Mouse (Mus musculus): ENCODE results near the gene Rabgap1l. TPM values are rescaled to one million over a fixed set of nuclear protein-coding genes. Genes with fewer than 3 reads are reported as not detected.

Rabgap1l gene
- total RNA-seq, 2 experiments from 2014 or later, result 143 to 149 TPM

- no peak for ATAC-seq (replicated peaks; ENCODE audit: poor library complexity)
Observed at GRCm38 (mm10) chr1:160259884-160260283, 533.1 kb downstream of the Rabgap1l start.

GRCm38 (mm10) chr1:160253108-160253507, 539.9 kb downstream of the Rabgap1l start:
- no peak for ATAC-seq (replicated peaks; ENCODE audit: poor library complexity)

- ATAC-seq (replicated peaks; ENCODE audit: poor library complexity), result peak; percentile 56
Observed at GRCm38 (mm10) chr1:160251388-160252007, 541.5 kb downstream of the Rabgap1l start.

DNA sequence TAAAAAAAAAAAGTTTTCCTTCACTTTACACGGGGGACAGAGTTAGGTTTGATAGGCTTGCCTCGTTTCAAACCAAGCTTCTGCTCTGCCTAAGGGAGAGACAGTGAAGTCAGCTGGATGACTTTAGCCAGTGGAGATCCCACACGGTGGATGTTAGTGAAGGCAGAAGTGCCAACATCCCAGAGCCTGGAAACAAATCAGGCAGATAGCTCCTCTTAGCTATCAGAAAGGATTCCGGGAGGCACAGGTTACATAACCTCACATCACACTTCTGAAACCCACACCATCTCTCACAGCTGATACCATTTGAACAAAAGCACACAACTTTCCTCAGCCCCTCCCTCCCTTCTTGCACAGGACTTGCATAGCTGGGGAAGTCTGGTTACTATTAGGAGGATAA, 542.2 kb downstream of the Rabgap1l start:
- no peak for ATAC-seq (replicated peaks; ENCODE audit: poor library complexity)

GRCm38 (mm10) chr1:160249786-160250185, 543.2 kb downstream of the Rabgap1l start:
- ATAC-seq (replicated peaks; ENCODE audit: poor library complexity), result no peak

GRCm38 (mm10) chr1:160247473-160247872, 545.5 kb downstream of the Rabgap1l start:
- ATAC-seq (replicated peaks; ENCODE audit: poor library complexity), result no peak

DNA sequence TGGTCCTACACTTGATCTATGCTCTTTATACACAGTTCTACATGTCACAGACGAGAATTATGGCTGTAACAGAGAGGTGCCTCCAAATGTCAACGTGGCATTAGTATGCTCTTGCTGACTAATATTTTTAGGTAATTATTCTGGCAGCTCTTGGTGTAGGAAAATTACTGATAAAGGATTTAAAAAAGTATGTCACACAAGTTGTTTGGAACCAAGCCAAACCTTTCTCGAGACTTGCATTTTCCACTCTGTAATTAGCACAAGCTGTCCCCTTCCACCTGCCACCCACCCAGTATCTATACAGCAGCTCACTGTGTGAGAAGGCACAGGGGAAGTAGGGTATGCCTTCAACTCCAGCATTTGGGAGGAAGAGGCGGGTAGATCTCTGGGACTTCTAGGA, 546.2 kb downstream of the Rabgap1l start:
- peak; percentile 49 for ATAC-seq (replicated peaks; ENCODE audit: poor library complexity)

DNA sequence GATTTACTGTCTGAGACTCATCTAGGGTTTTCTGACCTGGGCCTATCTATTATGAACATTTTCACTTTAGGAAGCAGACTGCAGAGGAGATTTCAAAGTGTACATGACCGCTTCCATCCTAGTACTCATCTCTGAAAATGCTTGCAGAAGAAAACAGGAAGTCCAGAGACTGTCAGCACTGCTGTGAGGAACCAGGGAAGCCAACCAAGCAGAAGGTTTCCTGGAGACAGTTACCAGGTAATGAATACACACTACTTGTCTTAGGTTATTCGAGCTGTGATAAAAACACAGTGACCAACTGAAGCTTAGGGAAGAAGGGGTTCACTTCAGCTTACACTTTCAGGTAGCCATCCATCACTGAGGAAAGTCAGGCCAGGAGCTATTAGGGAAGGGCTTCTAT, 547.1 kb downstream of the Rabgap1l start:
- ATAC-seq (replicated peaks; ENCODE audit: poor library complexity), result peak; percentile 76

- no peak for ATAC-seq (replicated peaks; ENCODE audit: poor library complexity)
Observed at GRCm38 (mm10) chr1:160244689-160245088, 548.3 kb downstream of the Rabgap1l start.

DNA sequence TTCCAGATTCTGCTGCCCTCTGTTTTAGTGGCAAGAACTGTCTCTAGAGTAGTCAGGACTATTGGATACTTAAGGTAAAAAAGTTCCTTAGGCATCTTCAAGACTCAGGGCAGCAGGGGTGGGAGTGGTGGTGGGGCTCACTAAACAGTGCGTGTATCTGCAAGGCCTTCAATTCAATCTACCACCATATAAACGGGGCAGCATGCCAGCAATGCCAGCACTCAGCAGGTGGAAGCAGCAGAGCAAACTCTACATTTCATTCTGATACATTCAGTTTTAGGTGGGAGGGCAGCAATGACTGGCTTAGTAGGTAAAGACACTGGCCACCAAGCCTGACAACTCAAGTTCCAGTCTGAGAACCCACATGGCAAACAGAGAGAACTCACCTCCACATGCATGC, 552.9 kb downstream of the Rabgap1l start:
- no peak for ATAC-seq (replicated peaks; ENCODE audit: poor library complexity)

DNA sequence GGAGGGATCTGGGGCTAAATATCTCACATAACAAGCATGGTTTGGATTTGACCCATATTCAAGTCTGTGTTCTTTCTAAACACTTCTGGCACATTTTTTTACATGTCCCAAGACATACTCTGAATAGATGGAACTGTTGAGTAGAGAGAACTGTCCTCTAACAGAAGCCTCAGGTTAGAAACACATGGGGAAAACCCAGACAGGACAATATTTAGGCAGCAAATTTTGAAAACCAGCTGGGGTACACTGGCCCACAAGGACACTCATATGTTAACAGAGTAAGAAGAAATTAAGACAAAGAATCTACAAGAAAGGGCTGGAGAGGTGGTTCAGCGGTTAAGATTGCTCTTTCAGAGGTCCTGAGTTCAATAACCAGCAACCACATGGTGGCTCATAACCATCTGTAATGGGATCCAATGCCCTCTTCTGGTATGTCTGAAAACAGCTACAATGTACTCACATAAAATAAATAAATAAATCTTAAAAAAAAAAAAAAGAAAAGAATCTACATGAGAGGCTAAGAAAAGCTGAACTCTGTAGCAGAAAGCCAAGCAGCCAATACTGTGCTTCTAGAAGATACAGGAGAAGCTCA, 554.1 kb downstream of the Rabgap1l start:
- no peak for ATAC-seq (replicated peaks; ENCODE audit: poor library complexity)

DNA sequence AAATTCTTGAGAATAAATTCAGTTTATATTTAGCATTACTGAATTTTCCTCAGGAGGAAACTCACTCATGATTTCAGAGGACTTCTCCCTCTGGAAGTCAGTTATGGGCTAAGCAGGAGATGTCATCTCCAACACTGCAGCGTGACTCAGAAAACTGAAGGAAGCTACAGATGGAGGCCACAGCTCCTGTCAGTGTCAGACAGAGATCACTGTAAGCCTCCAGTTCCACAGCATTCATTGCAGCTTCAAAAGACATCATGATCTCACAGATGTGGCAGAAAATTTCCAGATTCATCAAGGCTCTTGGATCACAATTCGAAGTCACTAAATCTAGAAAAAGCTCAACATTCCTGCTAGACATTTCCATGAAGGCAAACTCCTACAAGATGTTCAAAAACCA, 555.0 kb downstream of the Rabgap1l start:
- ATAC-seq (replicated peaks; ENCODE audit: poor library complexity), result no peak

GRCm38 (mm10) chr1:160233921-160234320, 559.1 kb downstream of the Rabgap1l start:
- ATAC-seq (replicated peaks; ENCODE audit: poor library complexity), result peak; percentile 94

DNA sequence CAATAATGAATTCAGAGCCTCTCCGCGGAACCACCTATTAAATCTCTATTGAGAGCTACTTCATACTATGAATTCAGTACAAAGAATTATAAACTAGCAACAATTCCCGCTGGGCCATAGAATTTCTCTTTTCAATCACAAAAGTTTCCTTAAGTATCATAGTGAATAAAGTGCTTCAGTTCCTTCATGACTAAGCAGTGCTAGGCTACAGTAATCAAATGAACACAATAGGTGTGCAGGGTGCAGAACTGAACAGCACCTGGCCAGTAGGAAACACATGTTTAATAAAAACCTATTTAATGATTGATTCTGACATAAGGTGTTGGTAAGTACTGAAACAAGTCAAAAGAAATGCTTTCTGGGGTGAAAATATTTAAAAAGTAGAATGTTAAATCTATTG, 560.9 kb downstream of the Rabgap1l start:
- ATAC-seq (replicated peaks; ENCODE audit: poor library complexity), result no peak

DNA sequence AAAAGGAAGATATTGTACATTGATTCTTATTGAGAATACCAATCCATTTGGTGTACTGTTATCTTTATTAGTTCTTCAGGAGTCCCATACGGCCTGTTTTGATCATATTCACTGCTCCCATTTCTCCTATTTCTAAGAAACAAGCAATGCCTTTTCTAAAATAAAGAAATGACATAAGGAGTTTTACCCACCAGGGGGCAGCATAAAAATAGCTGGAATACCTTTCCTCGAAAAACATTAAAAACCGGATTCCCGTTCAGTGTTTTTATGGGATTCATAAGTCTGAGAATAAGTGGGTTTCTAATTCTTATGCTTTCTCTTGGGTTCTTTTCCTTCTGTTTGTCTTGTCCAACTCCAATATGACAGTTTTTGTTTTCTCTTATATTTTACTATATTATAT, 562.0 kb downstream of the Rabgap1l start:
- no peak for ATAC-seq (replicated peaks; ENCODE audit: poor library complexity)

- ATAC-seq (replicated peaks; ENCODE audit: poor library complexity), result no peak
Observed at GRCm38 (mm10) chr1:160227850-160228249, 565.2 kb downstream of the Rabgap1l start.

DNA sequence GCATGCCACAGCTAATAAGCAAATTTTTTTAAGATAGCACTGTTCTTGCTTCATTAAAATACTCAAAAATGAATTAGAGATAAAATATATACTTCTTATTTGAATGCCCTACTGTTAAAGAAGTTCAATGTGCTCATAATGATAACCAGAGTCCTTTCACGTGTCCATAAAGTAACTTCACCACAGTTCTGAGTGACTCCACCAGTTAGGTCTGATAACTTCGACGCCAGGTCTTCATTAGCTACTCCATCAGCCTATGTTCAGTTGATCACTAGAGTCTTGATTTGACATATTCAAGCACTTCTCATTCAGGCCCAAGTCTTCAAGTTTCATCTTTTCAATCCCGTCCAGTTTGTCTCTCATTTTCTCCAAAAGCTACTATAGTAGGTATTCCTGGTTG, 565.8 kb downstream of the Rabgap1l start:
- ATAC-seq (replicated peaks; ENCODE audit: poor library complexity), result peak; percentile 86

DNA sequence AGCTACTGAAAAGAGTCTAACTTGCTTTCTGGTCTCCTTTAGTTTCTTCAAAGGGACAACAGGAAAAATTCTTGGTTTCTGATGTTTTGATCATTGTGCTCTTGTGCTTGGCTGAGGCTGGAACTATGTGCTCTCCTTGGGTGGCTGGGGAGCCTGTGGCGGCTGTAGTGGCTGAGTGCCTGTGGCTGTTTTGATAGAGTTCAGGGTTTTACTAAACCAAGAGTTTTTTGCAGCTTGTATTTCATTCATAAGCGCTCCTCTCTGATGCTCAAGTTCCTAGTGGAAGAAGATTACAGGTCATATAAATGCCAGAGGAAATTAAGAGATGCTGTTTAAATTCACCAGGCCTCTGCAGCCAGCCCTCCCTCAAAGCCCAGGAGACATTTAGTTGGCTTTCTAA, 568.9 kb downstream of the Rabgap1l start:
- no peak for ATAC-seq (replicated peaks; ENCODE audit: poor library complexity)

GRCm38 (mm10) chr1:160217898-160218297, 575.1 kb downstream of the Rabgap1l start:
- ATAC-seq (replicated peaks; ENCODE audit: poor library complexity), result no peak

DNA sequence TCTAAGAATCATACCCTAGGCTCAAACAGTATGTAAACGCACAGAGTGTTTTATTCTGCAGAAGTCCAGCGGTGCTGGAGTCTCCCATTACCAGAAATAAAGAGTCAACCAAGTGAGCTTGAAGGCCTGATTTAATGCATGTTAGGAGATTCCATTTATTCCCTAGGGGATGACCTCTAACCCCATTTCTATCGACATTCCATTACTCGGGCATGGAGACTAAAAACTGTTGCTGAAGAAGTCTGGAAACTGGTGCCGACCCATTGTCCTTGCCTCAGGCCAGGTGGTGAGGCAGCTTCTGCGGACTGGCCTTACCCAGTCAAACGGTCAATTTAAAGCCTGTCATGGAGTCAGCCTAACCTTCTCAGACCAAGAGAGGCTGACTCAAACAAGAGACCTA, 578.8 kb downstream of the Rabgap1l start:
- ATAC-seq (replicated peaks; ENCODE audit: poor library complexity), result no peak

DNA sequence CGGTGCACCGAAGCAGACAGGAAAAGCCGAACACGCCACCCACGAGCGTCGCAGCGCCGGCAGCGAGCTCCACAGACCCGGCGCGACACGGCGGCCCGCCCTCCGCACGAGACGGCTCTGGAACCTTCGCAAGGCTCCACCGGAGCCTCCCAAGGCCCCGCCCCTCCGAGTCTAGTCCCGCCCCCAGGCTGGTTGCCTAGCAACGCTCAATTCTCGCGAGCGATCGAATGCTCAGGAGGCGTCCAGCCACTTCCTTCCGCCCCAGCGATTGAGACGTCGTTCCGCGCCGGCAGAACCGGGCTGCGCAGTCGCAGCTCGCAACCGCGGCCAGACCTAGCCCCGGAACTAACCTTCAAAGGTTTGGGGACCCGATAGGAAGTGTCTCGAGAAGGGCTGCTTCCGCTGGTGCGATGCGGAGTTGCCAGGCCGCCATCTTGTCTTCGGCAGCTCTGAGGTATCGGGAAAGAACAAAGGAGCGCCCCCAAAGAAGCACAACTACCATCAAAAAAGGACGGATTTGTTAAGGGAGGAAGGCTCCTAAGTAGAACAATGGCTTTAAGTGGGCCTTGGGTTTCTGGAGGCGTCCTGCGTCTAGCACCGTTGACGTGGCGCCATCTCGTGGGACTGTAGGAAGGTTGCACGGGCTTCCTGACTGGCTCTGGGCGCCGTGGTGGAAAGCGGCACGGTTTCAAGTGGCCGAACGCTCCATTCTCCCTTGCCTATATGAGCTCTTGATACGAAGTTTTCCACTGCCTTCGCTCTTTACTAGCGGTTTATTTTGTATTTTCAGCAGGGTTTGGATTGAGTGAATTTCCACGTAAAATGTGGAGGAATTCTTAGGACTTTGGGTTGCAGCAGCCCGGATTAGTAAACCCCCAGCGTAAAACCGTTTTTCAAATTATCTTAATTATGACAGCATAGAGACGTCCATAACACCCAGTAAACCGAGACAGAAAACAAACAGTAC, 580.0 kb downstream of the Rabgap1l start, which contains the start of gene Cacybp:
Gene Cacybp (minus strand): TSS at position 173 of the 967 bp plus-strand sequence.
- peak; percentile 86 for ATAC-seq (replicated peaks; ENCODE audit: poor library complexity)

All from megakaryocyte progenitor cell, adult 5-6 weeks (primary cell).